Mouse (Mus musculus) lung, postnatal 0 days (tissue): ENCODE results near the gene Zfp319. TPM values are rescaled to one million over a fixed set of nuclear protein-coding genes. Genes with fewer than 3 reads are reported as not detected.
A peak's percentile ranks its signal among the peaks of the same experiment; 100 is the strongest.
"Not testable (repeated sequence)": the region's sequence is repeated elsewhere in the genome, so short reads cannot be mapped to it uniquely, and the experiment has no call there.

ENCODE experiments used
- ATAC-seq: fragments of 200-750 bp; cut with Nextera tagmentation; 2 replicates; pipeline ENCODE4 v1.8.0; 2017; ENCODE audit warnings: moderate library complexity
- DNase-seq: peaks from one replicate; pipeline ENCODE4 v3.0.0-alpha.2; 2016; ENCODE audit warnings: low spot score
- H3K27ac ChIP-seq: fragments of 300-500 bp; sonication (generic); 2 replicates; pipeline ENCODE4 v1.5.1; 2014; ENCODE audit warnings: antibody characterized with exemption, mild to moderate bottlenecking, low read length, mixed read lengths
- H3K27me3 ChIP-seq: fragments of 300-500 bp; sonication (generic); replicated peaks from 2 replicates; pipeline ENCODE4 v1.6.1; 2014; ENCODE audit warnings: low read length, mixed read lengths; ENCODE audit not compliant: insufficient read depth
- H3K36me3 ChIP-seq: fragments of 300-500 bp; sonication (generic); 2 replicates; pipeline ENCODE4 v1.6.1; 2014; ENCODE audit warnings: low read length, mixed read lengths; ENCODE audit not compliant: insufficient read depth
- H3K4me1 ChIP-seq: fragments of 300-500 bp; sonication (generic); 2 replicates; pipeline ENCODE4 v1.6.1; 2014; ENCODE audit warnings: antibody characterized with exemption, low read depth, low read length, mixed read lengths; ENCODE audit not compliant: insufficient read depth
- H3K4me2 ChIP-seq: fragments of 300-500 bp; sonication (generic); replicated peaks from 2 replicates; pipeline ENCODE4 v1.6.1; 2014; ENCODE audit warnings: low read depth, mild to moderate bottlenecking, low read length, moderate library complexity, mixed read lengths
- H3K4me3 ChIP-seq: fragments of 300-500 bp; sonication (generic); 2 replicates; pipeline ENCODE4 v1.5.1; 2014; ENCODE audit warnings: low read depth, low read length
- H3K9ac ChIP-seq: fragments of 300-500 bp; sonication (generic); replicated peaks from 2 replicates; pipeline ENCODE4 v1.6.1; 2014; ENCODE audit warnings: low read depth, mild to moderate bottlenecking
- H3K9me3 ChIP-seq: fragments of 300-500 bp; sonication (generic); 2 replicates; pipeline ENCODE4 v1.6.1; 2016; ENCODE audit warnings: low read length, mixed read lengths
- CTCF ChIP-seq: IDR thresholded peaks from 2 replicates; pipeline ENCODE4 v1.5.1; 2016; ENCODE audit warnings: antibody characterized with exemption, mild to moderate bottlenecking
- EP300 ChIP-seq: IDR thresholded peaks from 2 replicates; pipeline ENCODE4 v1.6.1; 2016; ENCODE audit warnings: antibody characterized with exemption, mild to moderate bottlenecking, control low read depth
- WGBS: fragments of 180-500 bp; shearing (Covaris S2); extraction: QIAGEN DNeasy Blood & Tissue Kit; methylation state at CpG from one replicate; pipeline ENCODE4 v1.1.7; 2014; 5-methylcytosine and 5-hydroxymethylcytosine counted together
- polyA plus RNA-seq: library from polyadenylated mRNA; unstranded; fragments of >200 nt; fragmentation: Nextera tagmentation; extraction: Ambion mirVana; gene quantifications from 2 replicates; pipeline ENCODE4 v1.2.1, GENCODE M21; 2015

Gene Zfp319
- 5.9 and 6.0 TPM in 2 replicates for polyA plus RNA-seq

- Histone ChIP-seq H3K9me3 (no peaks in the 10 kb centered on the region), H3K27me3 (no peaks in the 10 kb centered on the region), H3K9ac (peak within 1 kb of the TSS; percentile 86), H3K4me2 (peak within 1 kb of the TSS; percentile 85), H3K4me1 (peaks cover 15% of the 10 kb centered on the region; the same call in 1 of the 2 replicates), H3K36me3 (peaks cover 16% of the 10 kb centered on the region), H3K27ac (peak within 1 kb of the TSS; percentile 96), H3K4me3 (peak within 1 kb of the TSS; percentile 84)
- TF ChIP-seq EP300: no peak
- peak; percentile 73 for TF ChIP-seq CTCF
- ATAC-seq: peak; percentile 95
- under 1% methylated on average over 66 of the region's 80 CpGs for WGBS
- peak; percentile 96 for DNase-seq
These were observed at the start of gene Zfp319, which contains the start of gene Usb1 for GRCm38 (mm10) chr8:95331720-95332436. Gene Zfp319, minus strand, starts transcription at chr8:95331950. Gene Usb1, plus strand, starts transcription at chr8:95332284.

GRCm38 (mm10) chr8:95380953-95381352 lies 49.2 kb upstream of the Zfp319 start:
- ATAC-seq (no peak), DNase-seq (peak; percentile 74)
- no peaks in the 10 kb centered on the region for H3K27me3 ChIP-seq
- H3K36me3 ChIP-seq: no peaks in the 10 kb centered on the region
- no peak overlapping the region for H3K4me3 ChIP-seq
- no peak overlapping the region for H3K4me2 ChIP-seq
- H3K9ac ChIP-seq: no peak overlapping the region
- no peaks in the 10 kb centered on the region for H3K9me3 ChIP-seq
- TF ChIP-seq EP300 (peak; percentile 60), CTCF (no peak)
- H3K27ac ChIP-seq: no peak overlapping the region
- H3K4me1 ChIP-seq: peaks cover 5% of the 10 kb centered on the region; the same call in 1 of the 2 replicates

- not testable (repeated sequence) for H3K9me3 ChIP-seq, DNase-seq, H3K27ac ChIP-seq, H3K9ac ChIP-seq, ATAC-seq, H3K27me3 ChIP-seq, H3K36me3 ChIP-seq, H3K4me3 ChIP-seq, H3K4me1 ChIP-seq, H3K4me2 ChIP-seq
- 92% methylated on average over 11 of the region's 11 CpGs for WGBS
These were observed 47.2 kb upstream of the Zfp319 start for GRCm38 (mm10) chr8:95378928-95379327.

GRCm38 (mm10) chr8:95377863-95378291 lies 46.1 kb upstream of the Zfp319 start:
- Histone ChIP-seq H3K27ac (peak overlapping the region; percentile 84), H3K9ac (no peak overlapping the region), H3K27me3 (no peaks in the 10 kb centered on the region), H3K36me3 (no peaks in the 10 kb centered on the region), H3K4me1 (peaks cover 5% of the 10 kb centered on the region; the same call in 1 of the 2 replicates), H3K4me3 (no peak overlapping the region), H3K9me3 (no peaks in the 10 kb centered on the region), H3K4me2 (0 out of 2 replicates have a peak overlapping the region, but pooled peaks have one; percentile 11)
- DNase-seq (peak; percentile 93), ATAC-seq (peak; percentile 92)
- no peak for TF ChIP-seq CTCF
- TF ChIP-seq EP300: peak; percentile 88
- 11% methylated on average over 7 of the region's 7 CpGs for WGBS

GRCm38 (mm10) chr8:95377101-95377500 lies 45.4 kb upstream of the Zfp319 start:
- Histone ChIP-seq H3K4me3 (no peak overlapping the region), H3K4me1 (peaks cover 5% of the 10 kb centered on the region; the same call in 1 of the 2 replicates), H3K27me3 (no peaks in the 10 kb centered on the region), H3K27ac (peak overlapping the region; percentile 84), H3K9ac (no peak overlapping the region), H3K36me3 (no peaks in the 10 kb centered on the region), H3K4me2 (no peak overlapping the region), H3K9me3 (no peaks in the 10 kb centered on the region)
- TF ChIP-seq EP300 (no peak), CTCF (no peak)
- WGBS: 49% methylated on average over 4 of the region's 4 CpGs
- DNase-seq (no peak), ATAC-seq (no peak)

- DNase-seq (no peak), ATAC-seq (no peak)
- Histone ChIP-seq H3K9me3 (no peaks in the 10 kb centered on the region), H3K4me3 (no peak overlapping the region), H3K9ac (no peak overlapping the region), H3K4me1 (peaks cover 5% of the 10 kb centered on the region; the same call in 1 of the 2 replicates), H3K4me2 (no peak overlapping the region), H3K36me3 (no peaks in the 10 kb centered on the region), H3K27ac (no peak overlapping the region), H3K27me3 (no peaks in the 10 kb centered on the region)
- TF ChIP-seq CTCF (no peak), EP300 (no peak)
- 73% methylated on average over 12 of the region's 12 CpGs for WGBS
These were observed 44.7 kb upstream of the Zfp319 start for GRCm38 (mm10) chr8:95376309-95376999.
